Mouse (Mus musculus) neural tube, embryonic 10.5 days (tissue): ENCODE results near the gene Abca2.
A peak's percentile ranks its signal among the peaks of the same experiment; 100 is the strongest.
"Not testable (repeated sequence)": the region's sequence is repeated elsewhere in the genome, so short reads cannot be mapped to it uniquely, and the experiment has no call there.

ENCODE experiments used
- DNase-seq: peaks from one replicate; pipeline ENCODE4 v3.0.0-alpha.2; 2017; ENCODE audit warnings: low spot score; ENCODE audit errors: extremely low spot score

Abca2 gene

DNA sequence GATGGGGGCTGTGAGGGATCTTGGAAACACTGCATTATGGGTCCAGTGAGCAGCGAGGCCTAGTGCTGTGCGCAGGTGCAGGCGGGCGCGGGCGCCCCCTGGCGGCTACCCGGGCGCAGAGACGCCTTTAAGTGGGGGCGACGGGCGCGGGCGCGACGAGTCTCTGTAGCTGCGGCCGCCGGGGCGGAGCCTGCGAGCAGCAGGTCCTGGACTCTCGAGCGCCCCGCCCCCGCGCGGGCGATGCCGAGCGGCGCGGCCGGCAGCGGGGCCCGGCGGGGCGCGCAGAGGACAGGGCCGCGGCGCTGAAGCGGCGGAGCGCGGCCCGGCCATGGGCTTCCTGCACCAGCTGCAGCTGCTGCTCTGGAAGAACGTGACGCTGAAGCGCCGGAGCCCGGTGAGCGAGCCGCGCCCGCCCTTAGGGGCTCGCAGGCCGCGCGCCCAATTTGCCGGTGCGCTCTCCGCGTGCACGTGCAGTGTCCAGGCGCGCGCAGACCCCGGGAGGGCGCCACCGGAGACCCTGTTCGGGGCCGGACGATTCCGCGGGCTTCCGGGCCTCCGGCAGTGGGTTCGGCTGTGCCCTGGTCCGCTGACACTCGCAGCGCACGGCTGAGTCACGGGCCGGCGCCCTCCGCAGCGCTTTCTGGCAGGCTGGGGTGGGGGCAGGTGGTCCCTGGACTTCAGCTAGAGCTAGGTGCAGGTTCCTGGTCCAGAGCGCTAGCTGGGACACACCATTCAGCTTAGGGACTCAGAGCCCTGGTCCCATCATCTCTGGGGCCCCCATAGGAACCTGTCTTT is at the start of gene Abca2:
Gene Abca2, plus strand, starts transcription at position 262 of the 795 bp plus-strand sequence.
- peak; percentile 93 for DNase-seq

GRCm38 (mm10) chr2:25384492-25384891 is 44.0 kb upstream of the Abca2 start:
- DNase-seq = no peak

GRCm38 (mm10) chr2:25391266-25391665 is 37.2 kb upstream of the Abca2 start:
- DNase-seq = no peak

- DNase-seq = no peak
These were observed 34.0 kb upstream of the Abca2 start for GRCm38 (mm10) chr2:25394281-25395221.

DNA sequence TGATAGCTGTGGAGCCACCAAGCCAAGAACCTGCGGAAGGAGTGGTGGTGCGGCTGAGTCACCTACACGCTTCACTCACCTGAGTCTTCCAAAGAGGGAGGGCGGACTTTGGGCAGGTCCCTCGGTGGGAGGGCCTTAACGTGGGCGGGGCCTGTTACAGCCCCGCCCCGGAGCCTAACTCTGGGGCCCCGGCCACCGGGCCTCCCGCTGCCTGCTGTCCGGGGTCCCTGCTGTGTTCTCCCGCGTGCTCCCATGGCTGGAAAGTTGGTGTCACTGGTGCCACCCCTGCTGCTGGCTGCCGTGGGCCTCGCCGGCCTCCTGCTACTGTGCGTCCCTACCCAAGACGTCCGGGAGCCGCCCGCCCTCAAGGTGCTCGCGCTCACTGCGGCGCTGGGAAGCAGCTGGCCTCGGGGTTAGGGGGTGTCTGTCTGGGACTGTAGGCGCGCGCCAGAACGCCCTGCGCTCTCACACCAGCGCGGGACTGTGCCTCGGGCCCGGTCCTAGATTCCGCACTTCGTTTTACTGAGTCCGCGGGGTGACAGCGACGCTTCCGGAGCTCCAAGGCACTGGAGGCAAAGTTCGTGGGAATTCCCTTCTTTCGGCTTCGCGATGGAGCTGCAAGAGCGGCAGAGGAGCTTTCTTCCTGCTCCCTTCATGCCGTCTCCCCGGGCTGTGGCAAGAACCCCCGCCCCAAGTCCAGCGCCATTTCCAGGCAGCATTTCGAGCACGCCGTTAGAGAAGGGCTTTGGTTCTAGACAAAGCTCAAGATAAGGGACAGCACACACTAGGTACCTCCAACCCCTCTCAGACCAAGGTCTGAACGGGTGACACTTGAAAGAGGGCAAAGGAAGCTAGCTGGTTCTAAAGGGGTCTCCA is 32.5 kb upstream of the Abca2 start, which contains the start of gene Entpd2:
Gene Entpd2, plus strand, starts transcription at position 154 of the 876 bp plus-strand sequence.
- peak; percentile 39 for DNase-seq

DNA sequence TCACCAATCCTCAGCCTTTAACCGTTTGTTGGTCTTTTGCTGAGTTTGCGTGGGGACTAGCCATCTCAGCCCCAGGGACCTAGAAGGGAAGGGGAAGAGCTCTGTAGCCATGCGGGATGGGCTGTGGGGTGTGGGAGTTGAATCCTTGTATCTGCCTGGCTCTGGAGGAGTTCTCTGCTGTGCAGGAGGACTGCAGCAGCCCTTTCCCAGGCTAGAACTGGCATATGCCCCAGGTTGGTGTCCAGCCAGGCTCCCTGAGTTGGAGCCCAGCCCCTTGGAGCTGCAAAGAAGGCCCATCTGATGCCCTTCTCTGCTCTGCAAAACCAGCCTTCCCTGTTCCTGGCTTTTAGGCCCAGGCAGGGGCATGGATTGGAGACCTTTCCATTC is 31.9 kb upstream of the Abca2 start:
- DNase-seq = no peak

DNA sequence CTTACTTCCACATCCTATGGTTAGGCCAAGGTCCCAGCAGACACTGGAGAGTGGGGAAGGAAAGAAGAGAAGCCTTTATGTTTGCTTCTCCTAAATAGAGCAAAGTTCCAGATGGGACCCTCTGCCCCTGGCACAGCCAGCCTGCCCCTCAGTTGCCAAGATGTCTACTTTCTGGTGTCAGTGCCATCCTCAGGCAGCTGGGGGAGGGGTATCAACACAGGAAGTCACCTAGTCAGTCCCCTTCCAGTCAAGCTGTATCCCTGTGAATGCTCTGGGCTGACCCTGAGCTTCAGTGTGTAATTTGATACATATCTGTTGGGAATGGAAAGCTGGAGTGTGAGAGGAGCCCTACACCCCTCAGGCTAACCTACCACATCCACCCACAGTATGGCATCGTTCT is 31.5 kb upstream of the Abca2 start:
- DNase-seq = no peak

DNA sequence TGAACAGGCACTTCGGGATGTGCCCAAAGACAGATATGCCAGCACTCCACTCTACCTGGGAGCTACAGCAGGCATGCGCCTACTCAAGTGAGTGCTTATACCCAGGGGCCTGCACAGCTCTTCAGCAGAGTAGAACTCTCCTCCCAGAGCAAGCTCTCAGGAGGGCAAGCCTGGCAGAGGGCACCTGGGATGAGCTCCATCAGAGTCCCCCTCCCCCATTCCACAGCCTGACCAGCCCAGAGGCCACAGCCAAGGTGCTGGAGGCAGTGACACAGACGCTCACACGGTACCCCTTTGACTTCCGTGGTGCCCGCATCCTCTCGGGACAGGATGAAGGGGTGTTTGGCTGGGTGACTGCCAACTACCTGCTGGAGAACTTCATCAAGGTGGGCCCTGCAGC is 30.4 kb upstream of the Abca2 start:
- no peak for DNase-seq

DNA sequence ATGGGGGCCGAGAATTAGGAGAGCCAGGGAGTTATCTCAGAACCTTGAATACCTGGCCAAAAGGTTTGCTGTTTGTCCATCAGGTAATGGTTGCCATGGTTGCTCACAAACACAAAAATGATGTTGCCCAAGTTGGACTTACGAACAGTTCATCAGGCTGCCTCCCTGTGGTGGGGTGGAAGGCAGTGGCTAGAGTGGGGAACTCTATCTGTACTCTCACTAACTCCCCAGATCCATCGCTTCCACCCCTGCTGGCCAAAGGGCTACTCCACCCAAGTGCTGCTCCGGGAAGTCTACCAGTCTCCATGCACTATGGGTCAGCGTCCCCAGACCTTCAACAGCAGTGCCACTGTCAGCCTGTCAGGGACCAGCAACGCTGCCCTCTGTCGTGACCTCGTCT is 29.5 kb upstream of the Abca2 start, which contains the start of gene Npdc1:
Gene Npdc1, plus strand, starts transcription at position 301 of the 400 bp plus-strand sequence.
- no peak for DNase-seq

GRCm38 (mm10) chr2:25400291-25400690 is 28.2 kb upstream of the Abca2 start:
- DNase-seq = no peak

GRCm38 (mm10) chr2:25400764-25401163 is 27.7 kb upstream of the Abca2 start:
- DNase-seq = no peak

DNA sequence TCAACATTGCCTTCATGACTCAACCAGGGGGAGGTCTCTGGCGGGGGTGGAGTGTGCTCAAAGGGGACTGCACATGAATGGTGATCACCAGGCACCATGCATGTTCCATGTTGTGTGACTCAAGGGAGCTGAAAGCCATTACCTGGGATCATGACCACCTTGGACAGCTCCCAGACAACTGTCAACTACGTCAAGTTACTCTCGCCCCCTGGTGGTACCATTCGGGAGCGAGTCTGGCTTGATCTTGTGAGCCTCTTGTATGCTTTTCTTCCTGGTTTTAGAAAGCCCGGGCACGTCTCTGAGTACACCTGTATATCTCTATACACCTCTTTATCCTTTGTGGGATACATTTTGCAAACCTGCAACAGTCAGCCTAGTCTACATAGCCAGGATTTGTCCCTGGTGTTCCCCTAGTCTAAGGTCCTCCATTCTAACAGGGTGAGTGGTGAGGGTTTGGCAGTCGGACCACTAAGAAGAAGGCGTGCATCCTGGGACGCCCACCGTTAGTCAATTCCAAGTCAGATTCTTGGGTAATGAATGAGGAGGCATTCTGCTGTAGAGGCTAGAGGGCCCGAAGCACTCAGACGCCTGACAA is 26.0 kb upstream of the Abca2 start:
- peak; percentile 85 for DNase-seq

DNA sequence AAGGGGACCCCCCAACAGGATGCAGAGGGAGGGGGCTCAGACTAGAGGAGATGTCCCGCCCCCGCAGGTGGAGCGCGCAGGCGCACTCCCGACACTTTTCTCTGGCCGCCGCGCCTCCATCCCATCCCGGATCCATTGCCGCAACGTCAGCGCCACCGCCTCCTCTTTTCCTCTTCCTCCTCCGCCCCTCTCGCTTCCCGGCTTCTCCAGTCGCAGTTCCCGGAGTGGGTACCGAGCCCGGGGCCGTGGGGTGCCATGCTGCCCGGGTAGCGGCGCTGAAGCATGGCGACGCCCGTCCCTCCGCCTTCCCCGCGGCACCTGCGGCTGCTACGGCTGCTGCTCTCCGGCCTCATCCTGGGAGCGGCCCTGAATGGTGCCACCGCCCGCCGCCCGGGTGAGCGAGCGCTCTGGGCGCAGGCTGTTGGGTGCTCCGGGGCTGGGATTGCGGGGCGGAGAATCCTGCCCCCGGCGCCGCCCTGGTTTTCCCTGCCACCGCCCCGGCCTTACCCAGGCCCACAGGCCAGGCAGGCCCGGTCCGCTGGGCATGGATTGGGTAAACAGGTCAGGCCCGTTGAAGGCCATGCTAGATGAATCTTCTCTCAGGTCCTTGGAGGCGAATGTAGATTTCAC is 25.4 kb upstream of the Abca2 start:
- DNase-seq = peak; percentile 67

GRCm38 (mm10) chr2:25403994-25404393 is 24.5 kb upstream of the Abca2 start:
- DNase-seq = no peak

DNA sequence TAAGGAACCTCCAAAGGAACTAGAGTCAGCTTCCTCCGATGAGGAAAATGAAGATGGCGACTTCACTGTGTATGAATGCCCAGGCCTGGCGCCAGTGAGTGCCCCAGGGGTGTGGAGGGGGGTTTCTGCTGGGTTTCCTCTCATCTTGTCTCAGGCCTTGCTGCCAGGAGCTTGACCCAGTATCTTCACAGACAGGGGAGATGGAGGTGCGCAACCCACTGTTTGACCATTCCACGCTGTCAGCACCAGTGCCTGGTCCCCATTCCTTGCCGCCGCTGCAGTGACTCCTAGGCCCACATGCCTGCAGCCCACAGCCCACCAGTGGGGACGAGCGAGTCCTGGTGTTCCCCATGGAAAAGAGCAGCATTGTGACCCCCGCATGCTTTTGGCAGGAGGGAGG is 19.6 kb upstream of the Abca2 start:
- no peak for DNase-seq

DNA sequence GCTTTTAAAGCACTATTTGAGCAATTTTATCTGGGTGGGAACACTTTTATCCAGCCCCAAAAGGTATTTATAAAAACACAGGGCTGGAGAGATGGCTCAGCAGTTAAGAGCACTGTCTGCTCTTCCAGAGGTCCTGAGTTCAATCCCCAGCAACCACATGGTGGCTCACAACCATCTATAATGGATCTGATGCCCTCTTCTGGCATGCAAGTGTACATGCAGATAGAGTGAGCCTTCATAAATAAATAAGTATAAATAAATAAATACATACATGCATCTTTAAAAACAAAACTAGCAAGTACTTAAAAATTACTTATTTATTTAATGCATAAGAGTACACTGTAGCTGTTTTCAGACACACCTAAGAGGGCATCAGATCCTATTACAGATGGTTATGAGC is 15.1 kb upstream of the Abca2 start:
- not testable (repeated sequence) for DNase-seq

GRCm38 (mm10) chr2:25417426-25417825 is 11.1 kb upstream of the Abca2 start:
- no peak for DNase-seq

- peak; percentile 46 for DNase-seq
These were observed 6.6 kb upstream of the Abca2 start for GRCm38 (mm10) chr2:25421896-25422295.

DNA sequence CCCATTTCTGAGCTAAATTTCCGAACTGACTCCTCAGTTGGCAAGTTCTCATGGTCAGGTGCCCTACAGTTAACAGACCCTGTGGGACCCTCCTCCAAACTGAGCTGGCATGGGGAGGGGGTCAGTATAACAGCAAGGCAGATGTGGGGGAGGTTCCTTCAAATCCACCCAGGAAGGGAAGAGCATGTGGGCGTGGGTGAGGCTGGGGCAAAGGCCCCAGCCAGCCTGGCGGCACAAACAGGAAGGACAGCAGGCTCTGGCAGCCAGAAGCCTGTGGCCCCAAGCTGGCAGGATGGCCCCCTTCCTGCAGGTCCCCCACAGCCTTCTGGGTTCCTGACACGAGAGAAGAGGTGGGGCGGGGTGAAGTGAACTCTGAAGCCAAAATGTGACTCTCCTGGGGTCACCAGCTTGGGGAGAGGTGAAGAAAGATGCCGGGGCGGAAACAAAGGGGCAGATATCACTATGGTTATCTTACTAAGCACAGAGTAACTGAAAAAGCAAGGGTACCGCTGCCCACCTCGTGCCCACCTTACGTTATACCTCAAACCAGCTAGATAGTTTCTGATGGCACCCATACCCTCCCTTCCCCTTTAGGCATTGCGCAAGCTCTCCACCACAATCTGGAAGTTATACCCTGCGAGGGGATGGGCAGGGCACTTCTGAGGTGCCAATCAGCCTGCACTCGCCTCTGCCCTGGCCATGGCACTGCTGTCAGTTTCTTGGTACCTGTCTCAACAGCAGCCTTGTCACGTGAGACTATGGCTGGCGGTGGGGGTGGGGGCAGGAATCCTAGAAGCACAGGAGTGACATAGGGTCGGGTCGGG is 5.7 kb upstream of the Abca2 start, which contains the start of gene Fut7:
Gene Fut7, plus strand, starts transcription at position 681 of the 824 bp plus-strand sequence.
- no peak for DNase-seq
